Mouse (Mus musculus) kidney, adult 2 months (tissue): ENCODE results near the gene Ninj2.

ENCODE experiments used
- CTCF ChIP-seq: fragments of 200-500 bp; conservative IDR thresholded peaks from 2 replicates; pipeline ENCODE4 v1.5.1; 2011; ENCODE audit warnings: low read depth, mild to moderate bottlenecking, control low read depth, low read length, moderate library complexity, mixed read lengths; ENCODE audit not compliant: insufficient read depth, insufficient read length
- POLR2A ChIP-seq: fragments of 200-500 bp; IDR thresholded peaks from one replicate; pipeline ENCODE4 v1.6.1; 2011; ENCODE audit warnings: low read depth, low read length, control low read depth

DNA sequence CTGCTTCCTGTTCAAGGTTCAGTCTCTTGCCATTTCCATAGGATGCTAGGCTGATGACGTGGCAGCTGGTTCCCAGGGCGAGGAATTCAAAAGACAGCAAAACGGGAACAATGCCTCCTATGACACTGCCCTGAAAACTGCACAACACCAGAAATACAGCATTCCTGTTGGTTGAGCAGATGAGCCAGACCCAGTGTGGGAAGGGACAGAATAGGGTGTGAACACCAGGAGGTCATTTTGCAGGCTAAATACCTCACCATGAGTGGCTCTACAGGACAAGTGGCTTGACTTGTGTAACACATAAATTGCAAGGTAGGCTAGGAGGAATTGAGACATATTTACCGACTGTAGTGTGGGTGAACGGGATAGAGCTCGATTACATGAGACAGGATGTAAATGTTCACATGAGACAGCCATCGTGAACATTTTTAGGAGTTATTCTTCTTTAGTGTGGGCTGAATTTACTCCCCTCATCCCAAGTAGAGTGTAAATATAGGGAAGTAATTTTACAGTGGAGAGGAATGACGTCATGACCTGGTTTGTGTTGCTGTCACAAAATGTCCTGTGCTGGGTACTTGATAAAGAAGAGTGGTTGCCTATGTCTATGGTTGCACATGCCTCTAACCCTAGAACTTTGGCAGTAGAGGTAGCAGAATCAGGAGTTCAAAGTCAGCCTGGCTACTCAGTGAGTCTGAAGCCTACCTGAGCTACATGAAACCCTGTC, 79.3 kb downstream of the Ninj2 start:
- TF ChIP-seq POLR2A: no peak
- no peak for TF ChIP-seq CTCF
